Mouse (Mus musculus) hindbrain, embryonic 11.5 days (tissue): ENCODE data around the gene Bend5. TPM values are rescaled to one million over a fixed set of nuclear protein-coding genes. Genes with fewer than 3 reads are reported as not detected.
A peak's percentile ranks its signal among the peaks of the same experiment; 100 is the strongest.

Experiments used
- ATAC-seq: fragments of 200-750 bp; cut with Nextera tagmentation; 2 replicates; pipeline ENCODE4 v1.8.0; 2017; ENCODE audit warnings: mild to moderate bottlenecking, moderate TSS enrichment, moderate library complexity; ENCODE audit not compliant: low FRiP score
- DNase-seq: peaks from one replicate; pipeline ENCODE4 v3.0.0-alpha.2; 2015; ENCODE audit warnings: low spot score
- H3K27ac ChIP-seq: fragments of 300-500 bp; sonication (generic); 2 replicates; pipeline ENCODE4 v1.5.1; 2014; ENCODE audit warnings: mild to moderate bottlenecking, low read depth, low read length
- H3K27me3 ChIP-seq: fragments of 300-500 bp; sonication (generic); 2 replicates; pipeline ENCODE4 v1.6.1; 2014; ENCODE audit warnings: mild to moderate bottlenecking, low read length, moderate library complexity, mixed read lengths; ENCODE audit not compliant: control insufficient read depth, insufficient read depth
- H3K36me3 ChIP-seq: fragments of 300-500 bp; sonication (generic); 2 replicates; pipeline ENCODE4 v1.6.1; 2014; ENCODE audit warnings: mild to moderate bottlenecking, low read length, moderate library complexity, mixed read lengths; ENCODE audit not compliant: control insufficient read depth, insufficient read depth
- H3K4me1 ChIP-seq: fragments of 300-500 bp; sonication (generic); replicated peaks from 2 replicates; pipeline ENCODE4 v1.6.1; 2014; ENCODE audit warnings: low read length, mixed read lengths; ENCODE audit not compliant: control insufficient read depth, insufficient read depth
- H3K4me2 ChIP-seq: fragments of 300-500 bp; sonication (generic); replicated peaks from 2 replicates; pipeline ENCODE4 v1.6.1; 2014; ENCODE audit warnings: mild to moderate bottlenecking, low read depth, low read length
- H3K4me3 ChIP-seq: fragments of 300-500 bp; sonication (generic); 2 replicates; pipeline ENCODE4 v1.5.1; 2014; ENCODE audit warnings: low read depth, low read length
- H3K9ac ChIP-seq: fragments of 300-500 bp; sonication (generic); 2 replicates; pipeline ENCODE4 v1.6.1; 2014; ENCODE audit warnings: low read depth, low read length
- H3K9me3 ChIP-seq: fragments of 300-500 bp; sonication (generic); 2 replicates; pipeline ENCODE4 v1.6.1; 2016; ENCODE audit warnings: low read length; ENCODE audit not compliant: control insufficient read depth
- WGBS: fragments of 180-500 bp; shearing (Covaris S2); extraction: QIAGEN DNeasy Blood & Tissue Kit; methylation state at CpG from one replicate; pipeline ENCODE4 v1.1.7; 2014; 5-methylcytosine and 5-hydroxymethylcytosine counted together
- polyA plus RNA-seq: library from polyadenylated mRNA; unstranded; fragments of >200 nt; fragmentation: Nextera tagmentation; extraction: Ambion mirVana; gene quantifications from 2 replicates; pipeline ENCODE4 v1.2.1, GENCODE M21; 2014

Gene Bend5
- polyA plus RNA-seq, 1 experiment from 2014 or later = 48.8 TPM

DNA sequence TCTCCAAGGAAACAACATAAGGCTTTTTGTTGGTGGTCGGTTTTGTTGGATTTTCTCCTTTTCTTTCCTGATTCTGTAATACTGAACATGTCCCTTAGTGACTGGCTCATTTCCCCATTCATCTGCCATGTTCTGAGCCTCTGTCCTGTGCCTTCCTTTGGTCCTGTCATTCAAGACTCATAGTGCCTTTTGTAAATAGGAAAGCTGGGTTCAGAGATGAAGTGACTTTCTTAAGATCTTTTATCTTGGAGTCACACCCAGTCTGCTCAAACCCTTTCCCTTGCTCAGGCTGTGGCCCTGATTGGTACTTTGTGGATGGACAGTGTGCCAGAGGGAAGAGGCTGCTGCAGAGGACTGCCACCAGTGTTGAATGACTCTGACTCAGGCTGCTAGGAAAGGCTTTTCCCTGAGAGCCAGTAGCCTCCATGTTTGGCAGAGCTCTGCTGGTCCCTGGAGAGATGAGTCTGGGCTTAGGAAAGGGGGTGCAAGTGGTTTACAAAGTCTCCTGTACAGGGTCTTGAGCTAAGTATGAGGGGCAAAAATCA is 29.9 kb downstream of the Bend5 start:
- Histone ChIP-seq H3K36me3 (no peaks in the 10 kb centered on the region), H3K9ac (no peak overlapping the region), H3K4me2 (no peak overlapping the region), H3K27me3 (no peaks in the 10 kb centered on the region), H3K4me3 (no peak overlapping the region), H3K4me1 (no peaks in the 10 kb centered on the region; the same call in 1 of the 2 replicates), H3K27ac (peak overlapping the region; percentile 0; the same call in 1 of the 2 replicates), H3K9me3 (no peaks in the 10 kb centered on the region)
- ATAC-seq (peak; percentile 82), DNase-seq (peak; percentile 25)
- WGBS = 17% methylated on average over 1 of the region's 1 CpGs

- 88% methylated on average over 3 of the region's 3 CpGs for WGBS
- Histone ChIP-seq H3K36me3 (no peaks in the 10 kb centered on the region), H3K9ac (no peak overlapping the region), H3K9me3 (no peaks in the 10 kb centered on the region), H3K27ac (no peak overlapping the region), H3K4me3 (no peak overlapping the region), H3K4me1 (no peaks in the 10 kb centered on the region; the same call in 1 of the 2 replicates), H3K27me3 (no peaks in the 10 kb centered on the region), H3K4me2 (no peak overlapping the region)
- no peak for DNase-seq
- ATAC-seq = no peak
Measured at GRCm38 (mm10) chr4:111447918-111448317, 33.1 kb downstream of the Bend5 start.

DNA sequence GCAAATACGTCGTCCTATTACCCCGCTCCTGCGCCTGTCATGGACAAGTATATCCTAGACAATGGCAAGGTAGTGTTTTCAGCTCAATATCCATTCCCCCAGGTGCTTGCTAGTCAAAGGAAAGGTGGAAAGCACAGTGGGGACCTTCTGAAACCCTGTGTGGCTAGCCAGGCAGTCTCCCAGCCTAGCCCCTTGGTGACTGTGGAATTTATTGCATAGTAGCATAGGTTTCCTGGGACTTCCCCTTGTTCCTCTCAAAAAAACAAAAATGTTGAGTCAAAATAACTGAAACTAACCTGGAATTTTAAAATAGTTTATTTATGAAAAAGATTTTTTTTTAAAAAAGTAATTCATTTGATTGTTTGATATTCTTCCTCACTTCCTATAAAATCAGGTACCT is 33.8 kb downstream of the Bend5 start:
- ATAC-seq (no peak), DNase-seq (no peak)
- 91% methylated on average over 4 of the region's 4 CpGs for WGBS

GRCm38 (mm10) chr4:111449442-111450199 is 34.8 kb downstream of the Bend5 start:
- H3K27me3 ChIP-seq = no peaks in the 10 kb centered on the region
- H3K4me1 ChIP-seq = no peaks in the 10 kb centered on the region
- ATAC-seq = no peak

More for the DNA sequence above, 33.8 kb downstream of the Bend5 start:
- H3K27me3 ChIP-seq = no peaks in the 10 kb centered on the region
- no peak overlapping the region for H3K27ac ChIP-seq
- no peaks in the 10 kb centered on the region for H3K36me3 ChIP-seq
- H3K9ac ChIP-seq = no peak overlapping the region
- no peak overlapping the region for H3K4me2 ChIP-seq
- no peaks in the 10 kb centered on the region for H3K9me3 ChIP-seq
- H3K4me1 ChIP-seq = no peaks in the 10 kb centered on the region
- H3K4me3 ChIP-seq = no peak overlapping the region

GRCm38 (mm10) chr4:111451283-111451918 is 36.6 kb downstream of the Bend5 start:
- Histone ChIP-seq H3K4me3 (no peak overlapping the region), H3K4me1 (no peaks in the 10 kb centered on the region), H3K9me3 (no peaks in the 10 kb centered on the region), H3K27me3 (no peaks in the 10 kb centered on the region), H3K36me3 (no peaks in the 10 kb centered on the region), H3K27ac (no peak overlapping the region), H3K4me2 (no peak overlapping the region), H3K9ac (no peak overlapping the region)
- WGBS = 73% methylated on average over 7 of the region's 7 CpGs
- ATAC-seq (no peak), DNase-seq (no peak)

More at GRCm38 (mm10) chr4:111449442-111450199, 34.8 kb downstream of the Bend5 start:
- no peaks in the 10 kb centered on the region for H3K9me3 ChIP-seq
- H3K36me3 ChIP-seq = no peaks in the 10 kb centered on the region
- no peak overlapping the region for H3K4me3 ChIP-seq
- H3K9ac ChIP-seq = no peak overlapping the region
- no peak for DNase-seq
- 72% methylated on average over 7 of the region's 7 CpGs for WGBS
- no peak overlapping the region for H3K4me2 ChIP-seq
- H3K27ac ChIP-seq = no peak overlapping the region

- 96% methylated on average over 5 of the region's 5 CpGs for WGBS
- ATAC-seq (no peak), DNase-seq (no peak)
- no peaks in the 10 kb centered on the region for H3K36me3 ChIP-seq
- H3K27ac ChIP-seq = no peak overlapping the region
- no peaks in the 10 kb centered on the region for H3K4me1 ChIP-seq
- H3K27me3 ChIP-seq = no peaks in the 10 kb centered on the region
- H3K9ac ChIP-seq = no peak overlapping the region
- H3K4me3 ChIP-seq = no peak overlapping the region
- H3K9me3 ChIP-seq = no peaks in the 10 kb centered on the region
- H3K4me2 ChIP-seq = no peak overlapping the region
Measured at GRCm38 (mm10) chr4:111452192-111452591, 37.4 kb downstream of the Bend5 start.

GRCm38 (mm10) chr4:111453275-111453674 is 38.5 kb downstream of the Bend5 start:
- Histone ChIP-seq H3K27ac (no peak overlapping the region), H3K27me3 (no peaks in the 10 kb centered on the region), H3K4me2 (no peak overlapping the region), H3K4me1 (no peaks in the 10 kb centered on the region), H3K9me3 (no peaks in the 10 kb centered on the region), H3K4me3 (no peak overlapping the region), H3K36me3 (no peaks in the 10 kb centered on the region), H3K9ac (no peak overlapping the region)
- DNase-seq (no peak), ATAC-seq (no peak)
- 84% methylated on average over 3 of the region's 3 CpGs for WGBS

DNA sequence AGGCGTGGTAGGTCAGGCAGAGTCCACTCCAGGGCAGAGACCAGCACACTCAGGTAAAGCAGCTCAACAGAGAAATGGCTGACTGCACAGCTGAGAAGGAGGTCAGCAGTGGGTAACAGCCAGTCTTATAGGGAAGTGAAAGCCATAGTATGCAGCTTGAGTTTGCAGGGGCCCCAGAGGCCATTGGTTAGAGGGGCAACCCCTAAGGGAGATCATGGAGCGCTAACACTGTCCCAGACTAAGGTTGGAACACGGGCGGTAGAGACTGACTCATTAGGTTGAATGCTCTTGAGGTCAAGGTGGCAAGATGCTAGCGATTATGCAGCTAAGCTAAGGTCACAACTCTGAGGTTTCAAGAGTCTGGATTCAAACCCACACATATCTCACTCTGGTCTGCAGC is 40.8 kb downstream of the Bend5 start:
- ATAC-seq (no peak), DNase-seq (no peak)
- no peaks in the 10 kb centered on the region for H3K27me3 ChIP-seq
- no peak overlapping the region for H3K4me2 ChIP-seq
- H3K9me3 ChIP-seq = no peaks in the 10 kb centered on the region
- no peak overlapping the region for H3K27ac ChIP-seq
- H3K4me1 ChIP-seq = no peaks in the 10 kb centered on the region
- H3K36me3 ChIP-seq = no peaks in the 10 kb centered on the region
- 91% methylated on average over 5 of the region's 5 CpGs for WGBS
- no peak overlapping the region for H3K4me3 ChIP-seq
- H3K9ac ChIP-seq = no peak overlapping the region
